ENCODE assay signal across 8 mouse cellular contexts in genomic region chr15:101977043-101977726, GRCm38 (mm10). TPM values are rescaled to one million over a fixed set of nuclear protein-coding genes. Genes with fewer than 3 reads are reported as not detected.
DNase-seq lines count a peak whose midpoint lies in the region; ATAC-seq and TF ChIP-seq lines count a peak whose summit lies in the region.

No protein-coding gene starts in this region.

- intact Hi-C loops in heart, postnatal 10 days (cut with DNase I): no loop called here

- H3K27me3 ChIP-seq in forebrain, embryonic 13.5 days: 0 out of 2 replicates have a peak, but pooled peaks cover 2% of the 10 kb centered on the region
- H3K27me3 ChIP-seq in liver, embryonic 16.5 days (ENCODE audit: control insufficient read depth, insufficient read depth, low read depth, low read length): no peaks in the 10 kb centered on the region
- peaks cover 5% of the 10 kb centered on the region for H3K27me3 ChIP-seq in neural tube, embryonic 12.5 days (replicated peaks)
- H3K27me3 ChIP-seq in stomach, postnatal 0 days (ENCODE audit: control insufficient read depth, insufficient read depth, low read length): no peaks in the 10 kb centered on the region

- WGBS in forebrain, embryonic 13.5 days: 6% methylated on average over 21 of the region's 39 CpGs
- 2% methylated on average over 39 of the region's 39 CpGs for WGBS in liver, embryonic 16.5 days (ENCODE audit: insufficient replicate concordance)
- WGBS in neural tube, embryonic 12.5 days: 2% methylated on average over 38 of the region's 39 CpGs
- WGBS in stomach, postnatal 0 days: 2% methylated on average over 37 of the region's 39 CpGs

- no peaks in the 10 kb centered on the region for H3K36me3 ChIP-seq in forebrain, embryonic 13.5 days (ENCODE audit: poor library complexity, severe bottlenecking)
- no peaks in the 10 kb centered on the region for H3K36me3 ChIP-seq in liver, embryonic 16.5 days (ENCODE audit: control insufficient read depth, insufficient read depth)
- H3K36me3 ChIP-seq in neural tube, embryonic 12.5 days: no peaks in the 10 kb centered on the region
- H3K36me3 ChIP-seq in stomach, postnatal 0 days (ENCODE audit: control insufficient read depth, insufficient read depth, low read length): no peaks in the 10 kb centered on the region

- no peak overlapping the region; the same call in 1 of the 2 replicates for H3K27ac ChIP-seq in forebrain, embryonic 13.5 days
- peak overlapping the region; percentile 84 for H3K27ac ChIP-seq in liver, embryonic 16.5 days (ENCODE audit: low read length)
- no peak overlapping the region for H3K27ac ChIP-seq in neural tube, embryonic 12.5 days
- H3K27ac ChIP-seq in stomach, postnatal 0 days (replicated peaks): peak overlapping the region; percentile 99

- H3K9ac ChIP-seq in forebrain, embryonic 13.5 days: peak overlapping the region; percentile 55
- H3K9ac ChIP-seq in liver, embryonic 16.5 days (ENCODE audit: low read depth, low read length): peak overlapping the region; percentile 71
- peak overlapping the region; percentile 62 for H3K9ac ChIP-seq in neural tube, embryonic 12.5 days
- peak overlapping the region; percentile 68 for H3K9ac ChIP-seq in stomach, postnatal 0 days (ENCODE audit: low read length)

- peaks cover 21% of the 10 kb centered on the region for H3K4me1 ChIP-seq in forebrain, embryonic 13.5 days
- peaks cover 52% of the 10 kb centered on the region for H3K4me1 ChIP-seq in liver, embryonic 16.5 days (ENCODE audit: control insufficient read depth, low read depth, low read length)
- H3K4me1 ChIP-seq in neural tube, embryonic 12.5 days: peaks cover 27% of the 10 kb centered on the region
- H3K4me1 ChIP-seq in stomach, postnatal 0 days (replicated peaks; ENCODE audit: control insufficient read depth, insufficient read depth): peaks cover 28% of the 10 kb centered on the region

- peak overlapping the region; percentile 37 for H3K4me3 ChIP-seq in forebrain, embryonic 13.5 days
- peak overlapping the region; percentile 52 for H3K4me3 ChIP-seq in liver, embryonic 16.5 days (ENCODE audit: low read depth, low read length)
- H3K4me3 ChIP-seq in neural tube, embryonic 12.5 days: peak overlapping the region; percentile 33
- 0 out of 2 replicates have a peak overlapping the region, but pooled peaks have one; percentile 10 for H3K4me3 ChIP-seq in stomach, postnatal 0 days (ENCODE audit: low read depth, low read length)

- H3K9me3 ChIP-seq in forebrain, embryonic 13.5 days (replicated peaks): no peaks in the 10 kb centered on the region
- H3K9me3 ChIP-seq in liver, embryonic 16.5 days (replicated peaks; ENCODE audit: control insufficient read depth, low read length): no peaks in the 10 kb centered on the region
- H3K9me3 ChIP-seq in neural tube, embryonic 12.5 days: no peaks in the 10 kb centered on the region
- no peaks in the 10 kb centered on the region for H3K9me3 ChIP-seq in stomach, postnatal 0 days (ENCODE audit: control insufficient read depth, low read length)

- peak; percentile 83 for DNase-seq in c-Kit-negative CD71-positive TER-119-positive erythroid progenitor cells, embryonic 14.5 days (ENCODE audit: low read depth, low spot score)
- peak; percentile 95 for DNase-seq in heart, postnatal 10 days
- peak; percentile 91 to 95 for DNase-seq in kidney, postnatal 4 days
- peak; percentile 98 for DNase-seq in stomach, postnatal 0 days (ENCODE audit: low spot score)

- ATAC-seq in CD4-positive, CD25-positive, alpha-beta regulatory T cell, adult 4 months: peak; percentile 77
- ATAC-seq in forebrain, embryonic 13.5 days: peak; percentile 81
- ATAC-seq in liver, embryonic 16.5 days (ENCODE audit: low read depth): peak; percentile 98
- peak; percentile 79 for ATAC-seq in neural tube, embryonic 12.5 days (ENCODE audit: low FRiP score, low read depth)
- peak; percentile 86 for ATAC-seq in stomach, postnatal 0 days (ENCODE audit: low FRiP score, low TSS enrichment)

- H3K4me2 ChIP-seq in forebrain, embryonic 13.5 days: peak overlapping the region; percentile 76
- H3K4me2 ChIP-seq in liver, embryonic 16.5 days (ENCODE audit: low read depth, low read length): peak overlapping the region; percentile 85
- H3K4me2 ChIP-seq in neural tube, embryonic 12.5 days (replicated peaks): peak overlapping the region; percentile 79
- peak overlapping the region; percentile 50 for H3K4me2 ChIP-seq in stomach, postnatal 0 days (replicated peaks; ENCODE audit: low read depth)

- peak; percentile 34 for TF ChIP-seq CTCF in stomach, postnatal 0 days (IDR thresholded peaks at IDR 0.05; ENCODE audit: low read depth)

- peak; percentile 75 for TF ChIP-seq EP300 in stomach, postnatal 0 days (optimal IDR thresholded peaks at IDR 0.05)

RNA-seq across cellular contexts. Expression of gene Krt78, which starts 23.1 kb away (rescaled TPM):
- not detected for polyA plus RNA-seq in CD4-positive, CD25-positive, alpha-beta regulatory T cell, adult 4 months (2017; shearing (Covaris generic))
- not detected in 2 replicates for polyA plus RNA-seq in forebrain, embryonic 13.5 days (2015; fragmentation: Nextera tagmentation; extraction: Ambion mirVana)
- total RNA-seq in heart, postnatal 10 days (2021): not detected
- polyA plus RNA-seq in liver, embryonic 16.5 days (2015; fragmentation: Nextera tagmentation; extraction: Ambion mirVana): not detected in 2 replicates
- polyA plus RNA-seq in neural tube, embryonic 12.5 days (2016; fragmentation: Nextera tagmentation; extraction: Ambion mirVana): 0.05 TPM in 1 of 2 replicates, not detected in the other
- 49.3 and 73.4 TPM in 2 replicates for polyA plus RNA-seq in stomach, postnatal 0 days (2015; fragmentation: Nextera tagmentation; extraction: Ambion mirVana)

RNA-seq across cellular contexts. Expression of gene Krt8, which starts 27.1 kb away (rescaled TPM):
- under 1 TPM in 1 of 2 experiments, not detected in 1; 0.30 TPM for polyA plus RNA-seq in CD4-positive, CD25-positive, alpha-beta regulatory T cell, adult 4 months (2017; shearing (Covaris generic))
- 1.7 and 2.6 TPM in 2 replicates for polyA plus RNA-seq in forebrain, embryonic 13.5 days (2015; fragmentation: Nextera tagmentation; extraction: Ambion mirVana)
- total RNA-seq in heart, postnatal 10 days (2021): 1 to 10 TPM; 3.5 to 4.8 TPM
- 120 and 130 TPM in 2 replicates for polyA plus RNA-seq in liver, embryonic 16.5 days (2015; fragmentation: Nextera tagmentation; extraction: Ambion mirVana)
- 5.4 and 6.8 TPM in 2 replicates for polyA plus RNA-seq in neural tube, embryonic 12.5 days (2016; fragmentation: Nextera tagmentation; extraction: Ambion mirVana)
- polyA plus RNA-seq in stomach, postnatal 0 days (2015; fragmentation: Nextera tagmentation; extraction: Ambion mirVana): 1,902 and 1,960 TPM in 2 replicates

RNA-seq across cellular contexts. Expression of gene Krt79, which starts 37.1 kb away (rescaled TPM):
- not detected for polyA plus RNA-seq in CD4-positive, CD25-positive, alpha-beta regulatory T cell, adult 4 months (2017; shearing (Covaris generic))
- polyA plus RNA-seq in forebrain, embryonic 13.5 days (2015; fragmentation: Nextera tagmentation; extraction: Ambion mirVana): 0.10 and 0.33 TPM in 2 replicates
- total RNA-seq in heart, postnatal 10 days (2021): under 1 TPM; 0.36 to 0.40 TPM
- not detected in 2 replicates for polyA plus RNA-seq in liver, embryonic 16.5 days (2015; fragmentation: Nextera tagmentation; extraction: Ambion mirVana)
- 0.18 TPM in 1 of 2 replicates, not detected in the other for polyA plus RNA-seq in neural tube, embryonic 12.5 days (2016; fragmentation: Nextera tagmentation; extraction: Ambion mirVana)
- 12.2 and 14.3 TPM in 2 replicates for polyA plus RNA-seq in stomach, postnatal 0 days (2015; fragmentation: Nextera tagmentation; extraction: Ambion mirVana)

RNA-seq across cellular contexts. Expression of gene Krt18, which starts 50.8 kb away (rescaled TPM):
- polyA plus RNA-seq in CD4-positive, CD25-positive, alpha-beta regulatory T cell, adult 4 months (2017; shearing (Covaris generic)): under 1 TPM; 0.44 to 0.97 TPM
- polyA plus RNA-seq in forebrain, embryonic 13.5 days (2015; fragmentation: Nextera tagmentation; extraction: Ambion mirVana): 2.4 and 6.3 TPM in 2 replicates
- total RNA-seq in heart, postnatal 10 days (2021): 1 to 10 TPM; 6.5 to 7.2 TPM
- 118 and 119 TPM in 2 replicates for polyA plus RNA-seq in liver, embryonic 16.5 days (2015; fragmentation: Nextera tagmentation; extraction: Ambion mirVana)
- polyA plus RNA-seq in neural tube, embryonic 12.5 days (2016; fragmentation: Nextera tagmentation; extraction: Ambion mirVana): 4.1 and 4.2 TPM in 2 replicates
- polyA plus RNA-seq in stomach, postnatal 0 days (2015; fragmentation: Nextera tagmentation; extraction: Ambion mirVana): 715 and 753 TPM in 2 replicates

RNA-seq across cellular contexts. Expression of gene Krt4, which starts 52.6 kb away (rescaled TPM):
- not detected for polyA plus RNA-seq in CD4-positive, CD25-positive, alpha-beta regulatory T cell, adult 4 months (2017; shearing (Covaris generic))
- polyA plus RNA-seq in forebrain, embryonic 13.5 days (2015; fragmentation: Nextera tagmentation; extraction: Ambion mirVana): not detected in 2 replicates
- not detected for total RNA-seq in heart, postnatal 10 days (2021)
- 0.07 and 0.08 TPM in 2 replicates for polyA plus RNA-seq in liver, embryonic 16.5 days (2015; fragmentation: Nextera tagmentation; extraction: Ambion mirVana)
- polyA plus RNA-seq in neural tube, embryonic 12.5 days (2016; fragmentation: Nextera tagmentation; extraction: Ambion mirVana): not detected in 2 replicates
- polyA plus RNA-seq in stomach, postnatal 0 days (2015; fragmentation: Nextera tagmentation; extraction: Ambion mirVana): 4,471 and 4,814 TPM in 2 replicates

Comparison
In these comparisons a context has a peak if more than half of its experiments do, and no peak if none do; other contexts are left out.
1. H3K27ac ChIP-seq: peak in liver, embryonic 16.5 days (single experiment) and stomach, postnatal 0 days (single experiment); none in forebrain, embryonic 13.5 days (single experiment) and neural tube, embryonic 12.5 days (single experiment).
2. RNA of gene Krt78, which starts 23.1 kb away (polyA plus RNA-seq): 49.3 to 73.4 TPM in stomach, postnatal 0 days; not detected in CD4-positive, CD25-positive, alpha-beta regulatory T cell, adult 4 months, 0.05 TPM in neural tube, embryonic 12.5 days, not detected in liver, embryonic 16.5 days and not detected in forebrain, embryonic 13.5 days; every median in the first group is over 10 times any median in the second.
3. RNA of gene Krt8, which starts 27.1 kb away (polyA plus RNA-seq): 1,902 to 1,960 TPM in stomach, postnatal 0 days and 120 to 130 TPM in liver, embryonic 16.5 days; 5.4 to 6.8 TPM in neural tube, embryonic 12.5 days, 1.7 to 2.6 TPM in forebrain, embryonic 13.5 days and 0.30 TPM in CD4-positive, CD25-positive, alpha-beta regulatory T cell, adult 4 months; every median in the first group is over 10 times any median in the second.
4. Peak in every context shown above with its lines, with median percentiles within 50 percentile points of each other: ATAC-seq, DNase-seq, H3K4me2 ChIP-seq, H3K4me3 ChIP-seq and H3K9ac ChIP-seq.